Mouse (Mus musculus) heart, adult 2 months (tissue): ENCODE data around the gene Mapkbp1. TPM values are rescaled to one million over a fixed set of nuclear protein-coding genes. Genes with fewer than 3 reads are reported as not detected.

Source experiments
- DNase-seq, 2 experiments: peaks; one replicate each; pipeline ENCODE4 v3.0.0; 2021
- H3K27ac ChIP-seq: fragments of 200-600 bp; 2 replicates; pipeline ENCODE4 v1.8.1; 2022
- H3K27me3 ChIP-seq: fragments of 200-500 bp; 2 replicates; pipeline ENCODE4 v1.6.1; 2012; ENCODE audit warnings: mild to moderate bottlenecking, low read length, inconsistent platforms, mixed read lengths; ENCODE audit not compliant: control insufficient read depth, insufficient read depth
- H3K36me3 ChIP-seq: fragments of 200-500 bp; 2 replicates; pipeline ENCODE4 v1.6.1; 2012; ENCODE audit warnings: low read length, inconsistent platforms; ENCODE audit not compliant: control insufficient read depth, insufficient read depth
- H3K4me1 ChIP-seq: fragments of 200-500 bp; 2 replicates; pipeline ENCODE4 v1.6.1; 2011; ENCODE audit warnings: low read length; ENCODE audit not compliant: control insufficient read depth, insufficient read depth
- H3K4me3 ChIP-seq: fragments of 200-600 bp; 2 replicates; pipeline ENCODE4 v1.8.1; 2022
- H3K79me2 ChIP-seq: fragments of 200-500 bp; replicated peaks from 2 replicates; pipeline ENCODE4 v1.6.1; 2012; ENCODE audit warnings: mild to moderate bottlenecking, inconsistent platforms, low read length, moderate library complexity, mixed read lengths; ENCODE audit not compliant: control insufficient read depth, insufficient read depth
- H3K9ac ChIP-seq: fragments of 200-500 bp; 2 replicates; pipeline ENCODE4 v1.6.1; 2012; ENCODE audit warnings: low read depth, mild to moderate bottlenecking, control low read depth, inconsistent platforms, low read length, mixed read lengths
- CTCF ChIP-seq: fragments of 200-600 bp; IDR thresholded peaks from 2 replicates; pipeline ENCODE4 v1.8.1; 2022; ENCODE audit warnings: antibody characterized with exemption, mild to moderate bottlenecking, moderate library complexity
- EP300 ChIP-seq: fragments of 200-500 bp; IDR thresholded peaks from 2 replicates; pipeline ENCODE4 v1.6.1; 2011; ENCODE audit warnings: low read depth, low read length, control low read depth; ENCODE audit not compliant: insufficient read depth
- POLR2A ChIP-seq: fragments of 200-500 bp; IDR thresholded peaks from 2 replicates; pipeline ENCODE4 v1.6.1; 2011; ENCODE audit warnings: mild to moderate bottlenecking, low read depth, low read length, control low read depth; ENCODE audit not compliant: insufficient read depth
- WGBS: fragments of 180-500 bp; shearing (Covaris S2); methylation state at CpG from one replicate; pipeline ENCODE4 v1.1.7; 2018; 5-methylcytosine and 5-hydroxymethylcytosine counted together
- intact Hi-C: fragments of 180-260 bp; cut with DNase I; formaldehyde crosslinking; loops from one replicate; pipeline ENCODE4 v1.15.1; 2025
- microRNA-seq, 2 experiments: library from miRNA; unstranded; fragments of <30 nt; microRNA quantifications; one replicate each; pipeline ENCODE4 v1.2.0; 2021
- polyA plus RNA-seq: library from polyadenylated mRNA; depleted of rRNA; stranded (reverse); fragments of >200 nt; gene quantifications from 2 replicates; pipeline ENCODE4 v1.2.3, GENCODE M21; 2012; rRNA removed
- total RNA-seq, 2 experiments: library from RNA; stranded (reverse); gene quantifications; 2 replicates each; pipeline ENCODE4 v1.2.3; 2021

Mapkbp1 gene
- total and polyA plus RNA-seq, 3 experiments = 7.7 to 8.1 (median 8.0) TPM

DNA sequence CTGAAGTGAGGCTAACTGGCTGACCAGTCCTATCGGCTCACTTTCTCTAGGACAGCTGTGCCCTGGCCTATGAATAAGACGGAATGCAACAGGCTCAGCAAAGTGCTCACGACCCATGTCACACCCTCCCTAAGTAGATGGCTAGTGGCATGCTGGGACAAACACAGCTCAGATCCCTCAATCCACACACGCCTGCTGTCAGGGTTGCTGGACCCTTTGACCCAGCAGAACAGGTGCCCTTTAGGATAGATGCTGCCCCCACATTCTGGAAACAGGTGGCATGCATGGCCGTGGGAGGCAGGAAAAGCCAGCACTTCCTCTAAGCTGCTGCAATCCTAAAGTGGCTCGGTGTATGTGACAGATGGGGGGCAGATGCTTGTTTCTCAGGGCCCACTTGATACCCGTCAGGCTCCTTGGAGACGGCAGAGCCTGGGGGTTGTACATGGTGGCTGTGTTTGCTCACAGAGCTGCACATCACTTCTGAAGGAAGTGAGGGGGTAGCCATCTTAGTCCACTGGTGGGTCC, 97.0 kb downstream of the Mapkbp1 start:
- TF ChIP-seq EP300 (no peak), POLR2A (no peak), CTCF (no peak)
- Histone ChIP-seq H3K27ac (no peak overlapping the region), H3K36me3 (no peaks in the 10 kb centered on the region), H3K4me1 (no peaks in the 10 kb centered on the region), H3K4me3 (no peak overlapping the region), H3K9ac (no peak overlapping the region), H3K79me2 (no peaks in the 10 kb centered on the region), H3K27me3 (no peaks in the 10 kb centered on the region)
- WGBS = 63% methylated on average over 8 of the region's 8 CpGs
- intact Hi-C loops = loop anchor here (5.0 kb wide), 1 partner anchor 97 kb away; the partner anchor contains the start of gene Mapkbp1
- no peak for DNase-seq

DNA sequence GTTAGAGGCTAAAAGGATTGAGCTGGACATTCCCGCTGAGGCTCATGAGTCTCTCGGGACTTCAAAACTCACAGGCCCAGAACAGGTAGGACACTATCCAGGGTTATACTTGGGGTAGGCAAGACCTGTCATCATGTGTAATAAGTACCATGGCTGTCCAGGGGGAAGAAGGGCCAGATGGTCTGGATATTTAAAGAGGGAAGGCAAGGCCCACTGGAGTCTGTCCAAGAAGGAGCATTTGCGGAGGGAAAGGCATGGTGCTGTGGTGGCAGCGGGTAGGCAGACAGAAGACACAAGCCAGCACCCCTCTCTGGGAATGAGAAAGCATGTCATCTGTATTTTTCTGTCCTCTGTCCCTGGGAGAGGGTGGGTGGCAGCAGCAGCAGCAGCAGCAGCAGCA, 101.6 kb downstream of the Mapkbp1 start:
- H3K4me1 ChIP-seq = no peaks in the 10 kb centered on the region
- H3K27me3 ChIP-seq = no peaks in the 10 kb centered on the region
- no peaks in the 10 kb centered on the region for H3K79me2 ChIP-seq
- H3K27ac ChIP-seq = no peak overlapping the region
- DNase-seq = no peak
- WGBS = 90% methylated on average over 4 of the region's 4 CpGs
- intact Hi-C loops = no loop called here
- no peak for TF ChIP-seq POLR2A
- TF ChIP-seq EP300 = no peak
- no peak for TF ChIP-seq CTCF
- H3K9ac ChIP-seq = no peak overlapping the region
- no peak overlapping the region for H3K4me3 ChIP-seq
- no peaks in the 10 kb centered on the region for H3K36me3 ChIP-seq

DNA sequence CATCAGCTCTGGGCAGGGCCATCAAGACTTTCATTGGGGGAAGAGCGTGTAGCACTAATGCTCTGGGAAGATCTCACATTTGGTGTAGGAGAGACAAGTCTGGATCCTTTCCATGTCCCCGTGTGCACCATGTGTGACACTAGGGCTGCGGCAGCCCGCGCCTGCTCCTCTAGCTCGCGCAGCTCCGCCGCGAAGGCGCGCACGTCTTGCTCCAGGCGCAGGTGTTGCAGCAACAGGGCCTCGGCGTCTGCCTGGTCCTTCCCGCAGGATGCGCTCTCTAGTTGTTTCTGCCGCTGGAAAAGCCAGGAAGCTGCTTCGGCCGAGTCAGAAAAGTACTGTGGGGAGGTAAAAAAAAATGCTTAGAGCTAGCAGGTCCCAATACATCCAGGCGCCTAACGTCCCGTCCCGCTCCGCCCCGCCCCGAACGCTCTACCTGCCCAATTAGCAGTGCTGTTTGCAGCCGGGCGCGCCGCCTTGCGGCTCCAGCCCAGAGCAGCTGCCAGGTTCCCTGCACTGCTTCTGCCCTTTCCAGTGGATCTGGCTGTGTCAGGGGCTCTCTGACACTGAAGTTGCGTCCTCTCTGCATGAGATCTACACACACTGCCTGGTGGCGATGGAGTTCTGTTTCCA, 103.7 kb downstream of the Mapkbp1 start:
- Histone ChIP-seq H3K36me3 (no peaks in the 10 kb centered on the region), H3K4me3 (no peak overlapping the region), H3K79me2 (no peaks in the 10 kb centered on the region), H3K4me1 (no peaks in the 10 kb centered on the region), H3K9ac (no peak overlapping the region), H3K27me3 (no peaks in the 10 kb centered on the region), H3K27ac (no peak overlapping the region)
- TF ChIP-seq CTCF (peak; percentile 70), POLR2A (no peak)
- intact Hi-C loops = no loop called here
- DNase-seq = peak; percentile 55 to 58
- 5% methylated on average over 36 of the region's 36 CpGs for WGBS

Small RNA genes within 50 kb of the gene (microRNA-seq; reads per million reads assigned to microRNA genes)
- gene Mir7665 = 0 reads per million in 2 experiments

Other genes starting within 250 kb of the Mapkbp1 start
- gene Itpka, start 230.4 kb upstream of the Mapkbp1 start, total RNA-seq = under 1 TPM; 0.52 to 0.59 TPM
- 0.44 and 1.3 TPM in 2 replicates for gene Itpka, start 230.4 kb upstream of the Mapkbp1 start, polyA plus RNA-seq
- gene Ltk, start 212.3 kb upstream of the Mapkbp1 start, total RNA-seq = not detected
- gene Ltk, start 212.3 kb upstream of the Mapkbp1 start, polyA plus RNA-seq = 0.09 and 0.39 TPM in 2 replicates
- gene Rpap1, start 185.2 kb upstream of the Mapkbp1 start, total RNA-seq = 10 to 100 TPM; 12.2 to 13.3 TPM
- gene Rpap1, start 185.2 kb upstream of the Mapkbp1 start, polyA plus RNA-seq = 10.5 and 12.1 TPM in 2 replicates
- 1 to 10 TPM; 1.2 to 1.5 TPM for gene Tyro3, start 175.0 kb upstream of the Mapkbp1 start, total RNA-seq
- gene Tyro3, start 175.0 kb upstream of the Mapkbp1 start, polyA plus RNA-seq = 1.6 and 2.7 TPM in 2 replicates
- gene Mga, start 75.5 kb upstream of the Mapkbp1 start, total RNA-seq = 10 to 100 TPM; 36.2 to 41.0 TPM
- 11.6 and 21.6 TPM in 2 replicates for gene Mga, start 75.5 kb upstream of the Mapkbp1 start, polyA plus RNA-seq
- gene Jmjd7, start 54.8 kb downstream of the Mapkbp1 start, total RNA-seq = 1 to 10 TPM; 6.3 to 7.4 TPM
- 6.4 and 14.6 TPM in 2 replicates for gene Jmjd7, start 54.8 kb downstream of the Mapkbp1 start, polyA plus RNA-seq
- under 1 TPM; 0.55 to 0.77 TPM for gene Gm28042, start 54.8 kb downstream of the Mapkbp1 start, total RNA-seq
- gene Gm28042, start 54.8 kb downstream of the Mapkbp1 start, polyA plus RNA-seq = 2.2 and 6.2 TPM in 2 replicates
- gene Pla2g4b, start 60.7 kb downstream of the Mapkbp1 start, total RNA-seq = 1 to 10 TPM; 1.6 to 1.9 TPM
- gene Pla2g4b, start 60.7 kb downstream of the Mapkbp1 start, polyA plus RNA-seq = 3.3 and 4.1 TPM in 2 replicates
- gene Ehd4, start 181.9 kb downstream of the Mapkbp1 start, total RNA-seq = 100 to 1,000 TPM; 330 to 373 TPM
- 213 and 279 TPM in 2 replicates for gene Ehd4, start 181.9 kb downstream of the Mapkbp1 start, polyA plus RNA-seq